Mouse (Mus musculus) megakaryocyte, embryonic 14.5 days (primary cell): ENCODE data around the gene Raet1e. TPM values are rescaled to one million over a fixed set of nuclear protein-coding genes. Genes with fewer than 3 reads are reported as not detected.
"Not testable (repeated sequence)": the region's sequence is repeated elsewhere in the genome, so short reads cannot be mapped to it uniquely, and the experiment has no call there.

ENCODE experiments used
- H3K27me3 ChIP-seq: replicated peaks from 2 replicates; pipeline ENCODE3; 2012; ENCODE audit warnings: inconsistent platforms
- H3K36me3 ChIP-seq: replicated peaks from 2 replicates; pipeline ENCODE3; 2012; ENCODE audit warnings: low read length, inconsistent platforms, mixed read lengths
- H3K4me1 ChIP-seq: 2 replicates; pipeline ENCODE4 v1.6.1; 2012; ENCODE audit warnings: inconsistent platforms
- H3K4me3 ChIP-seq: replicated peaks from 2 replicates; pipeline ENCODE3; 2012; ENCODE audit warnings: moderate library complexity, mild to moderate bottlenecking, inconsistent platforms
- H3K9me3 ChIP-seq: 2 replicates; pipeline ENCODE4 v1.6.1; 2012; ENCODE audit warnings: inconsistent platforms
- FLI1 ChIP-seq: IDR thresholded peaks from 2 replicates; pipeline ENCODE4 v1.6.1; 2012; ENCODE audit warnings: low read length, inconsistent platforms, mixed read lengths
- GATA1 ChIP-seq: IDR thresholded peaks from 3 replicates; pipeline ENCODE4 v1.6.1; 2012; ENCODE audit warnings: mixed read lengths, low read length, inconsistent platforms, borderline replicate concordance
- polyA plus RNA-seq: library from polyadenylated mRNA; stranded (reverse); fragments of >175 nt; gene quantifications from 2 replicates; pipeline ENCODE4 v1.2.3, GENCODE M21; 2012; ENCODE audit warnings: low replicate concordance; ENCODE audit not compliant: insufficient read depth

Gene Raet1e
- polyA plus RNA-seq, 1 experiment, result not detected

GRCm38 (mm10) chr10:22191035-22191434, 32.7 kb downstream of the Raet1e start:
- H3K27me3 ChIP-seq, H3K4me1 ChIP-seq, H3K36me3 ChIP-seq, H3K9me3 ChIP-seq, H3K4me3 ChIP-seq: not testable (repeated sequence)

- not testable (repeated sequence) for H3K4me1 ChIP-seq, H3K9me3 ChIP-seq, H3K36me3 ChIP-seq, H3K4me3 ChIP-seq, H3K27me3 ChIP-seq
These were observed 43.0 kb downstream of the Raet1e start for GRCm38 (mm10) chr10:22201352-22201751.

GRCm38 (mm10) chr10:22202784-22203583, 44.6 kb downstream of the Raet1e start:
- not testable (repeated sequence) for H3K4me3 ChIP-seq, H3K27me3 ChIP-seq, H3K9me3 ChIP-seq, H3K4me1 ChIP-seq, H3K36me3 ChIP-seq

GRCm38 (mm10) chr10:22206443-22206842, 48.1 kb downstream of the Raet1e start:
- H3K9me3 ChIP-seq, H3K4me3 ChIP-seq, H3K36me3 ChIP-seq, H3K27me3 ChIP-seq, H3K4me1 ChIP-seq: not testable (repeated sequence)

GRCm38 (mm10) chr10:22212012-22212696, 53.8 kb downstream of the Raet1e start:
- not testable (repeated sequence) for H3K9me3 ChIP-seq, H3K27me3 ChIP-seq, H3K4me3 ChIP-seq, H3K4me1 ChIP-seq, H3K36me3 ChIP-seq

- not testable (repeated sequence) for H3K4me3 ChIP-seq, H3K4me1 ChIP-seq, H3K36me3 ChIP-seq, H3K9me3 ChIP-seq, H3K27me3 ChIP-seq
These were observed 65.3 kb downstream of the Raet1e start for GRCm38 (mm10) chr10:22223474-22224349.

- Histone ChIP-seq H3K4me3 (no peak overlapping the region), H3K9me3 (peaks cover 32% of the 10 kb centered on the region), H3K4me1 (no peaks in the 10 kb centered on the region), H3K27me3 (no peaks in the 10 kb centered on the region), H3K36me3 (peaks cover 7% of the 10 kb centered on the region)
- TF ChIP-seq FLI1, result no peak
- no peak for TF ChIP-seq GATA1
These were observed 106.7 kb downstream of the Raet1e start for GRCm38 (mm10) chr10:22265060-22265459.

- Histone ChIP-seq H3K9me3 (peaks cover 14% of the 10 kb centered on the region), H3K27me3 (peaks cover 16% of the 10 kb centered on the region), H3K4me1 (peaks cover 17% of the 10 kb centered on the region)
- H3K36me3 ChIP-seq, H3K4me3 ChIP-seq: not testable (repeated sequence)
These were observed 112.8 kb downstream of the Raet1e start for GRCm38 (mm10) chr10:22270879-22271786.

GRCm38 (mm10) chr10:22272914-22273683, 114.7 kb downstream of the Raet1e start:
- Histone ChIP-seq H3K4me3 (peak overlapping the region; percentile 87), H3K4me1 (peaks cover 17% of the 10 kb centered on the region), H3K27me3 (peaks cover 16% of the 10 kb centered on the region)
- H3K9me3 ChIP-seq, H3K36me3 ChIP-seq: not testable (repeated sequence)
